Mouse (Mus musculus) embryonic fibroblast, embryonic 13.5 days (primary cell): ENCODE measurements at regions not wholly inside any gene's neighbourhood (a gene's known extent, or its start where the extent isn't known, plus 50 kb on each side); places are given as distances from the start of the nearest gene placed in this dataset.

ENCODE experiments used
- H3K27ac ChIP-seq: 2 replicates; pipeline ENCODE4 v1.5.1; 2012; ENCODE audit warnings: low read length, control low read depth, inconsistent platforms; ENCODE audit not compliant: insufficient read depth
- H3K4me1 ChIP-seq: 2 replicates; pipeline ENCODE4 v1.6.1; 2011; ENCODE audit warnings: low read length; ENCODE audit not compliant: control insufficient read depth, insufficient read depth
- H3K4me3 ChIP-seq: 2 replicates; pipeline ENCODE4 v1.5.1; 2011; ENCODE audit warnings: mild to moderate bottlenecking, control low read depth, low read length; ENCODE audit not compliant: insufficient read depth
- CTCF ChIP-seq: IDR thresholded peaks from 2 replicates; pipeline ENCODE4 v1.5.1; 2011; ENCODE audit warnings: mild to moderate bottlenecking, control low read depth, low read length, moderate library complexity, borderline replicate concordance; ENCODE audit not compliant: insufficient read depth
- POLR2A ChIP-seq: IDR thresholded peaks from 2 replicates; pipeline ENCODE4 v1.6.1; 2011; ENCODE audit warnings: low read depth, mild to moderate bottlenecking, control low read depth, low read length, moderate library complexity

DNA sequence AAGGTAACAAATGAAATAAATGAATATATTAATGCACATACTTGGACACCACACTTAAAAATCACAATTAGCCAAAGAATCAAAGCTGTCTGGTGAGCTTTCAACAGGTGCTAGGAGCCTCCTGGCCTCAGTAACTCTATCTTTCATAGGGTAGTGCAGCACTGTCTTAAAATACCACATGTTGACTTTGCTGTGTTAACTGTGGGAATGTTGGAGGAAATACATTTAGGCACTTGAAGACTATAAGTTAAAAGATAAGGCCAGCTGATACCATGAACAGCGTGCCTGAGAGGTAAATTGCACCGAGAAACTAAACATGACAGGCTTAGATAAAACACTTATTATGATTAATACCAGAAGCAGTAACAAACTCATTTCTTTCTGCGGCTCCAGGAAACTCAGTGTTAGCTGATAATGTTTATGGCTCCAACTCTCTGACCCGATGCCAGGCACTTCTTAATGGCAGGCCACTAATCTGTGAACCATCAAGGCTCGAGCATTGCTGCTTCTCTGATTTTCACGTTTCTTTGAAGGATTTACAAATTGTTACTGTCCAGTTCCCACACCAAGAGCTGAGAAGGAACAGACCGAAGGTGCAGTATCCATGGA is 343.8 kb upstream of the Fam241a start:
- H3K4me3 ChIP-seq: no peak overlapping the region
- TF ChIP-seq CTCF (no peak), POLR2A (no peak)
- no peak overlapping the region for H3K27ac ChIP-seq
- no peaks in the 10 kb centered on the region for H3K4me1 ChIP-seq

DNA sequence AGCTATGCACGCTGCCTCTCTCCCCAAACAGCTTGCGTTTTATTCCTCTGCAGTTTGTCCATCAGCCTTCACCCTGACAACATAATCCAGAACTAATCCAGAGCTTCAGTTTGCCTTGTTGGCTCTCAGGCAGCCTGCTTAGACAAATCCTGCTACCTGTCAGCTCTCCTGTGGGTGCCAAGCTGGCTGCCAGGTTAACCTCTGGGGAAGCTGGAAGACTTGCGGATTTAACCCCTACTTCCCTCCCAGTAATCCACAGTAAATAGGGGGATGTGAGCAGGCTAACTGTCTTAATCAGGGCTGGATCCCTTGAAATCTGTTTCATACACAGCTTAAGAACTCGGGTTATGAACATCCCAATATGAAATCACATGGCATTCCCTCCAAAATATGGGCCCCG is 334.3 kb upstream of the Fam241a start:
- no peaks in the 10 kb centered on the region for H3K4me1 ChIP-seq
- H3K27ac ChIP-seq: no peak overlapping the region
- TF ChIP-seq POLR2A (no peak), CTCF (no peak)
- no peak overlapping the region for H3K4me3 ChIP-seq

DNA sequence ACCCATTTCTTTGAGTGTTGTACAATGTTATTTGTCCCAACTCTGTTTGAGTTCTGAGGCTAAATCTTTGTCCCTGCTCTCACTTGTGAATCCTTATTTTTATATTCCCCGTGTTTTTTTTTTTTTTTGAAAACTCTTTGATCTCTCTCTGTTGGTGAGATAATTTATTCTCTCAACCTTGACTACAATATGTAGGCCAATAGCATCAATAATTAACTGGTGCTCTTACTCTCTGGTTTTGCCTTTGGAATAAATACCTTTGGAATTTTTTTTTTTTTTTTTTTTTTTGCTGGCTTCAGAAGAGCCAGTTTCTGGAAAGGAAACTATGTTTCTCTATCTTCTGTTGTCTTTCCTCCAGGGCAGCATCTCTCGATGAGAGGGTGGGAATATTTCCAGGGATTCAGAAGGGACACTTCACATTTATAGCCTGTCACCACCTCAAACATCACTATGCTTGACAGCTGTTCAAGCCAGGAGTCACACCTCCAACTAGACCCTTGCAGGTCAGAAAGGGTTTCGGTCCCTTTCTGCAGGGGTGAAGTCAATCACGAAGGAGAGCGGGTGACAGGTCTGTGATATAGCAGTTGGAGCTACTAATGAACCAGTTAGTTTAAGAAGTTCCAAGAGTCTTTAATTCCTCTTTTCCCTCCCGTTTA is 330.9 kb upstream of the Fam241a start:
- no peak overlapping the region for H3K27ac ChIP-seq
- no peak overlapping the region for H3K4me3 ChIP-seq

DNA sequence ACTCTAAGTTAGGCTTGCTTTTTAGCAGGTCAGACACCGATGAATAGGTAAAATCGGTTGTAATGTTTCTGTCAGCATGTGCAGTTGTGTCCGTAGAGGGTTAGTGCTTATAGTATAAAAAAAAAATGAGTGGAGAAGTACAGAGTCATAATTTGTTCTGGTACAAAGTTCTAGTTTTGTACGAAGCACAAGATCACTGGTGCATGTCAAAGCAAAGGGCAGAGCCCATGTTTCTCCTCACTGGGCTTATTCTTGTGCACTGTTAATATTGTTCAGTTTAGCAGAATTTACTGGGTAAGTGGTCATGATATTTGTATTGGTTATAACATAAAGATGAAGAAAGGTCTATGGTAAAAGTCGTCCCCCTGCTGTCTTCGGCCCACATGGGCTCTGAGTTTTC is 330.4 kb upstream of the Fam241a start:
- Histone ChIP-seq H3K4me3 (no peak overlapping the region), H3K27ac (no peak overlapping the region), H3K4me1 (no peaks in the 10 kb centered on the region)
- no peak for TF ChIP-seq POLR2A
- no peak for TF ChIP-seq CTCF

More for the DNA sequence above, 330.9 kb upstream of the Fam241a start:
- H3K4me1 ChIP-seq: no peaks in the 10 kb centered on the region
- TF ChIP-seq POLR2A: no peak
- no peak for TF ChIP-seq CTCF

DNA sequence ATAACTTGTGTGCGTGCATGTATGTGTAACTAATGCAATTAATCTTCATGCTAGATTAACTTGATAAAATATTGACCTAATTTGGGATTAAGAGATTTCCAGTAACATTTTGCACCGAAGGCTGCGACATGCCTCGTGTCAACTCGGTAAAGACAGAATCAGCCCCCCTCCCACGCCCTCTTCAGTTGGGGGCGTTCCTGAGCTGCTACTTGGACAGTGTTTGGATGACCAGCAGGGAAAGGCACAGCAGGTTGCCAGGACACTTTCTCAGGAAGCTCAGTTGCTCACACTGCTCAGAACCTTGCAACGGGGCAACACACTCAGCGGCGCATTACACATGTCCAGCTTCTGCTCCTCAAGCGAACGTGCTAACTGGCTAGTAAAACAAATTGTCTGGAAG is 326.2 kb upstream of the Fam241a start:
- TF ChIP-seq POLR2A: no peak
- no peak for TF ChIP-seq CTCF
- Histone ChIP-seq H3K4me3 (no peak overlapping the region), H3K27ac (no peak overlapping the region), H3K4me1 (no peaks in the 10 kb centered on the region)

DNA sequence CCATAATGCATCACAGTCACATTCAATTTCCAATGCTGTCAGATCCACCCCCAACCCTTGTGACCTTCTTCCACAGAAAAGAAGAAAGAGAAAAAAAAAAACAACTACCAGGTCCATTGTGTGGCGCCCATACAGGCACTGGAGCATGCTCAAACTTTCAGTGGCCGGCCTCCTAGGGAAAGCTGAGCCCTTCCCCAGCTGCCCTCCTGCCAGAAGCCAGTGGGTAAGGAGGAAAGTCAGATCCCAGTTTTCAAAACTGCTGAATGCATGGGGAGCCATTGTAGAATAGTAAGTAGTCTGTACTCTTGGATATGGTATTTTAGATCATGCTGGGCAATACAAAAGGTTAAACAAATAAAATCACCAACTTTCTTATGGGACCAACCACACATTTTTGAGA is 325.5 kb upstream of the Fam241a start:
- Histone ChIP-seq H3K4me3 (no peak overlapping the region), H3K4me1 (no peaks in the 10 kb centered on the region), H3K27ac (no peak overlapping the region)
- TF ChIP-seq CTCF: no peak
- TF ChIP-seq POLR2A: no peak

DNA sequence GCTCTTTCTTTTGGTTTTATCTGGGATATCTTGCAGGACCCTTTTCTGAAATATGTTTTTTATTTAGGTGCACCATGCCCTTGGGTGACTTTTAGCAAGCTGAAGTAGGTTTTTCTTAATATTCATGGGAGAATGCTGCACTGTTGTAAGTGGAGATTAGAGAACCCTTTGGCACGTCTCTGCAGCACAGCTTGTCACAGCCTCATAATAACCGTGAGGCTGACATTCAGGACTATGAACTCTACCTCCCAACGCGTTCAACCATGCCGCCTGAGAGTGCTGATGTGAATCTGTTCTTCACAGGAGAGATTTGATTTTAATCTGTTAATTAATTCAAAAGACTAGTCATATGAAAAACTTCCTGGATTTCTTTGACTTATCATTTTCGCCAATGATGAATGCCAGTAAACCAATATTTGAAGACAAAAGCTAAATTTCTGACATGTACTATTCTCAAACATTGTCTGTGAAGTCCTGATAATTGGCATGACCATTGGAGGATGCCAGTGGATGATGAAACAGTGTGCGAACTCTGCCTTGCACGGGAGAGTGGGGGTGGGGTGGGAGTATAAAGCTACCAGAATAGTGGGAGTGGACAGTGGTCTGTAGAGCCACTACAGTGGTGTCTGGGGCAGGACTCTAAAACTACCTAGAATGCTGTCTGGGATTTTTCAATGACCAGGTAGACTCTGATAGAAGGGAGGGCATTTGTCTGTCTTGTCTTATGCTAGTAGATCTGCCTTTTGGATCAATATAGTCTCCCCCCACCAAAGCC is 324.8 kb upstream of the Fam241a start:
- Histone ChIP-seq H3K4me3 (no peak overlapping the region), H3K4me1 (no peaks in the 10 kb centered on the region), H3K27ac (no peak overlapping the region)
- TF ChIP-seq CTCF (no peak), POLR2A (no peak)

DNA sequence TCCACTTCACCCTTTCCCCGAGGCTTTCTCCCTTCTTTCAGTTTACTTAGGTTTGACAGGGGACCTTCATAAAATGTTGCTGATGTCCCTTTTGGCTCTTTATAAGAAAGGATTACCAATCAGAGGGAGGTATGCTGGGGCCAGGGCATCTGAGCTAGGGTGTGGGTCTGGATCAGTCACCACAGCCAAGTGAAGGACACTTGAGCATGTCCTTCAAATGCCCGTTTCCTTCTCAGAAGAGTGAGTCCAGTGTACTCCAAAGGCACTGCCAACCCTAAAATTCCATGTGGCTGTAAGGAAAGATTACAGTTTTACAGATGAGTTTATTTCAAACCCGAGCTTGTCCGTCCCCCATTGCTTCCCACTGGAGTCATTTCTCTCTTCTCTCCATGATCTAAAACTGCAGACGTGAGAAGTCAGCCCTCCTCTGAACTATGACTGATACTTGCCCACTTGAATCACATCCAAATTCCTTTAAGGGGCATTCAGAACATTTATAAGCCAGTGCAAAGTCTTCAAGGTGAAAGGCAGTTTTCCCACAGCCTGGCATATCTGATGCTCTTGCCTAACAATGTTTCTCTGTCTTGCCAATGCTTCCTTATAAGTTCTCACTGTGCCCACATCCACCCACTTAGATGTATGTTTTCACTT is 321.8 kb upstream of the Fam241a start:
- no peaks in the 10 kb centered on the region for H3K4me1 ChIP-seq
- no peak for TF ChIP-seq POLR2A
- TF ChIP-seq CTCF: no peak
- H3K27ac ChIP-seq: no peak overlapping the region
- H3K4me3 ChIP-seq: no peak overlapping the region

DNA sequence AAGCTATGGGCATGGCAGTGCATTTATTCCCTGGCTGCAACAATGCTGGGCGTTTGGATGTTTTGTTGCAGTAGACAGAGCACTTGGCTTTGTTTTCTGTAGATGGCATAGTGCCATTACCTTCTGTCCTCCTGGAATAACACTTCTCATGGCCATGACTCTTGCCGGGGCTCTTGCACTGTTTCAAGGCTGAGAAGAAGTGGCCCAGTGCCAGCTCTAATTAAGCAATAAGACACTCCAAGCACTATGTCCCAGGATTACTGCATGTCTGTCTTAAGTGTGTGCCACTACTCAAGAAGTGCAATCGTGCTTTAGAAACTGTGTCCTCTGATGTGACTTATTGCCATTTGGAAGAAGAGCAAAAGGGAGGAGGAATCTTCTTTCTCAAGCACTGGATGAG is 316.1 kb upstream of the Fam241a start:
- no peaks in the 10 kb centered on the region for H3K4me1 ChIP-seq
- no peak overlapping the region for H3K27ac ChIP-seq
- TF ChIP-seq POLR2A (no peak), CTCF (no peak)
- no peak overlapping the region for H3K4me3 ChIP-seq

DNA sequence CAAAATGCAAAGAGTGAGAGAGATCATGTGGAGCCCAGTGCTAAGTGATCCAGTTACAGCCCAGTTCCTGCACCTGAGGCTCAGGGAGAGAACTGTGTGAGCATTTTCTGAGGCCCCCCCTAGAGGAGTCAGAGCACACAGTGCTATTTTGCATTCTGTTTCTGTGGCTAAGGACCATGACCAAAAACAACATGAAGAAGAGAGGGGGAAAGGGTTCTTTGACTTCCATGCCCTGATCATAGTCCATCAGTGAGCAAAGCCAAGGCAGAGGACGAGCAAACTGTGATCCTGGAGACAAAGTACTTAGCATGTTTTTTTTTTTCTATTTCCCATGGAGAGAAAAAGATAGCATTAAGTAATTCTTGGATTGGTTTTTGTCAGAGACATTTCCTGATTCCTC is 314.5 kb upstream of the Fam241a start:
- TF ChIP-seq CTCF (no peak), POLR2A (no peak)
- no peak overlapping the region for H3K27ac ChIP-seq

More for the DNA sequence above, 314.5 kb upstream of the Fam241a start:
- H3K4me3 ChIP-seq: no peak overlapping the region
- H3K4me1 ChIP-seq: no peaks in the 10 kb centered on the region
